Mouse (Mus musculus): ENCODE measurements around the gene Dnah2. TPM values are rescaled to one million over a fixed set of nuclear protein-coding genes. Genes with fewer than 3 reads are reported as not detected.

Dnah2 gene
- total and polyA plus RNA-seq, 3 experiments: 0.04 to 0.07 TPM; not detected in 1

DNA sequence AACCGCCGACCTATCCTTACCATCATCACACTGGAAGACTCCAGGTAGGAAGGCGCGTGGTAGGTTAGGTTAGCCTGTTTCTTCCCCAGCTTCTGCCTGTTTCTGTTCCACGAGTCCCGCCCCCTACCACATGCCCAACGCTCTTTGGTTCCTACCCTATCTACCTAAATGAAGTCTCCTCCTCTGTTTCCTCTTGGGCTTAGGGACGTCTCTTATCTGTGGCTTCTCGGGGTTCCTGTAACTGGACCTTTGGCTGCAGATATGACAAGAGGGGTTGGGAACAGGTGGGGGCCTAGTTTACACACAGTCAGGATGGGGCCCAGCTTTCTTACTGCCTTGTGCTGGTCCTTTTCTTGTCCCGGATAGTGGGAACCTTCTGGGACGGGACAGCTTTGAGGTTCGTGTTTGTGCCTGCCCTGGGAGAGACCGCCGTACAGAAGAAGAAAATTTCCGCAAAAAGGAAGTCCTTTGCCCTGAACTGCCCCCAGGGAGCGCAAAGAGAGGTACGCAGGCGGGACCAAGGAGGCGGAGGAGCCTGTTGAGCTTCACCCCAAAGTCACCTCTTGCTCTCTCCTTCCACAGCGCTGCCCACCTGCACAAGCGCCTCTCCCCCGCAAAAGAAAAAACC lies 40.4 kb upstream of the Dnah2 start:
- peak; percentile 84 for DNase-seq (ENCODE audit: low read depth, low spot score)
- peak overlapping the region; percentile 18; the same call in 1 of the 2 replicates for H3K9ac ChIP-seq (ENCODE audit: control insufficient read depth, low read depth, low read length, poor library complexity, severe bottlenecking)

DNA sequence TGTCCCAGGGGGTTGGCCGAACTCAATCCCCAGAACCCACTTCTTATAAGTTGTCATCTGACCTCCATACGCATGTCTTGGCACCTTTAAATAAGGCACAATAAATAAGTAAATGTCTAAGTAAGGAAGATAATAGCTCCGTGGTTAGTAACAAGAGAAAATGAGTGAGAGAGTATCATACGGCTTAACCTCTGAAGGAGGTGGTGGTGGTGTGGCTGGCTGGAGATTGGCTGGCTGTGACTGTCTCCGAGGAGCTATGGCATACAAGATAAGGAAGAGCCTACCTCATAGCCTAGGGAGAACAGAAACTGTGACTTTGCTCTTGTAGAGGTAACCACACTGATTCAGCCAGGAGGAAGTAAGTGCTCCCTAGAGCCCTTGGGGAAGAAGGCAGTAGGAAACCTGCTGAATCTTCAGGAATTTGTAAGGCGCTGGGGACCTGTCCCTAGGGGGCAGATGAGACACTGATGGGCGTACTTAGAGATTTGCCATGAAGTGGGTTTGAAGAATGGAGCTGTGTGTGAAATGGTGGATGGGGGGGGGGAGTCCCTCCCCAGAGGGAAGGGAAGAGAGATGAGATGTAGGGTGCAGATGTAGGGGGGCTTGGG lies 36.9 kb upstream of the Dnah2 start:
- H3K36me3 ChIP-seq (ENCODE audit: control insufficient read depth in 1 of 2, insufficient read depth in 2 of 2, low read length in 2 of 2): peaks cover 24 to 62% of the 10 kb centered on the region in 2 experiments
- H3K9ac ChIP-seq (ENCODE audit: control insufficient read depth, low read depth, low read length, poor library complexity, severe bottlenecking): peak overlapping the region; percentile 26
- no peaks in the 10 kb centered on the region for H3K9me3 ChIP-seq (replicated peaks; ENCODE audit: insufficient read depth, low read length)
- H3K79me2 ChIP-seq (ENCODE audit: control insufficient read depth, insufficient read depth, low read length, poor library complexity): peaks cover 44% of the 10 kb centered on the region
- peak overlapping the region in 1 of 2 experiments; percentile 11; a peak in 1 of 4 replicates for H3K4me3 ChIP-seq (ENCODE audit: control insufficient read depth in 1 of 2, insufficient read depth in 1 of 2, low read depth in 2 of 2, low read length in 2 of 2)
- H3K27ac ChIP-seq (ENCODE audit: control insufficient read depth, low read depth, low read length): peak overlapping the region; percentile 84
- H3K4me1 ChIP-seq (ENCODE audit: control insufficient read depth in 1 of 2, insufficient read depth in 2 of 2, low read length in 2 of 2): peaks cover 16 to 60% of the 10 kb centered on the region in 2 experiments
- H3K27me3 ChIP-seq (ENCODE audit: control insufficient read depth in 1 of 2, insufficient read depth in 2 of 2, low read length in 2 of 2): no peaks in the 10 kb centered on the region
- DNase-seq (ENCODE audit: low read depth, low spot score): peak; percentile 98
- no peak for TF ChIP-seq JUND (IDR thresholded peaks at IDR 0.05; ENCODE audit: low read depth, low read length)
- no peak for TF ChIP-seq CHD1 (IDR thresholded peaks at IDR 0.05; ENCODE audit: low read depth, low read length)
- no peak for TF ChIP-seq MEF2A (IDR thresholded peaks at IDR 0.05; ENCODE audit: extremely low read depth, insufficient replicate concordance, low read depth, low read length, poor library complexity, severe bottlenecking)
- peak; percentile 65 for TF ChIP-seq HCFC1 (IDR thresholded peaks at IDR 0.05; ENCODE audit: low read depth, low read length)
- TF ChIP-seq KAT2A (conservative IDR thresholded peaks at IDR 0.05; ENCODE audit: low read depth, low read length): no peak
- peak; percentile 55 for TF ChIP-seq POLR2AphosphoS2 (IDR thresholded peaks at IDR 0.05; ENCODE audit: low read length)
- TF ChIP-seq ZKSCAN1 (IDR thresholded peaks at IDR 0.05; ENCODE audit: low read depth, low read length): no peak
- TF ChIP-seq TAL1 (IDR thresholded peaks at IDR 0.05; ENCODE audit: low read length): peak; percentile 87
- no peak for TF ChIP-seq MAX (IDR thresholded peaks at IDR 0.05; ENCODE audit: low read length)
- no peak for TF ChIP-seq BHLHE40 (IDR thresholded peaks at IDR 0.05; ENCODE audit: borderline replicate concordance, low read depth, low read length)
- TF ChIP-seq MYC (IDR thresholded peaks at IDR 0.05; ENCODE audit: low read depth, low read length): peak; percentile 81
- no peak for TF ChIP-seq USF2 (IDR thresholded peaks at IDR 0.05; ENCODE audit: borderline replicate concordance in 1 of 2, insufficient read depth in 1 of 2, low read depth in 1 of 2, low read length in 2 of 2)
- TF ChIP-seq ETS1 (IDR thresholded peaks at IDR 0.05; ENCODE audit: low read depth, low read length): peak; percentile 94
- peak; percentile 82 for TF ChIP-seq TBP (IDR thresholded peaks at IDR 0.05; ENCODE audit: low read depth, low read length)
- peak; percentile 82 for TF ChIP-seq TCF12 (IDR thresholded peaks at IDR 0.05; ENCODE audit: low read depth, low read length)
- peak; percentile 82 for TF ChIP-seq RCOR1 (IDR thresholded peaks at IDR 0.05; ENCODE audit: low read depth, low read length)

More for the DNA sequence above, 40.4 kb upstream of the Dnah2 start:
- H3K9me3 ChIP-seq (replicated peaks; ENCODE audit: insufficient read depth, low read length): no peaks in the 10 kb centered on the region
- H3K27me3 ChIP-seq (ENCODE audit: control insufficient read depth in 1 of 2, insufficient read depth in 2 of 2, low read length in 2 of 2): no peaks in the 10 kb centered on the region
- H3K36me3 ChIP-seq (ENCODE audit: control insufficient read depth in 1 of 2, insufficient read depth in 2 of 2, low read length in 2 of 2): peaks cover 24 to 71% of the 10 kb centered on the region in 2 experiments
- H3K79me2 ChIP-seq (ENCODE audit: control insufficient read depth, insufficient read depth, low read length, poor library complexity): peaks cover 12% of the 10 kb centered on the region
- H3K4me1 ChIP-seq (ENCODE audit: control insufficient read depth in 1 of 2, insufficient read depth in 2 of 2, low read length in 2 of 2): peaks cover 29 to 60% of the 10 kb centered on the region in 2 experiments
- H3K4me3 ChIP-seq (ENCODE audit: control insufficient read depth in 1 of 2, insufficient read depth in 1 of 2, low read depth in 2 of 2, low read length in 2 of 2): no peak overlapping the region; a peak in 1 of 4 replicates
- TF ChIP-seq EP300 (IDR thresholded peaks at IDR 0.05; ENCODE audit: low read depth in 1 of 2, low read length in 2 of 2) (peak; percentile 79 to 93), POLR2A (IDR thresholded peaks at IDR 0.05; ENCODE audit: control insufficient read depth in 1 of 2, insufficient read depth in 1 of 2, low read depth in 1 of 2, low read length in 2 of 2, poor library complexity in 1 of 2) (peak in 1 of 2 experiments; percentile 47; a peak in 1 of 4 replicates), TAL1 (IDR thresholded peaks at IDR 0.05; ENCODE audit: low read length) (peak; percentile 46; the same call in 1 of the 2 replicates), MAFK (IDR thresholded peaks at IDR 0.05; ENCODE audit: borderline replicate concordance, low read depth, low read length) (peak; percentile 42; the same call in 1 of the 2 replicates), MAX (IDR thresholded peaks at IDR 0.05; ENCODE audit: low read length) (peak; percentile 24; the same call in 1 of the 2 replicates), RCOR1 (IDR thresholded peaks at IDR 0.05; ENCODE audit: low read depth, low read length) (peak; percentile 72), POLR2AphosphoS2 (IDR thresholded peaks at IDR 0.05; ENCODE audit: low read length) (peak; percentile 69), ZKSCAN1 (IDR thresholded peaks at IDR 0.05; ENCODE audit: low read depth, low read length) (no peak), MXI1 (IDR thresholded peaks at IDR 0.05; ENCODE audit: low read depth, low read length) (peak; percentile 65; the same call in 1 of the 2 replicates), GABPA (IDR thresholded peaks at IDR 0.05; ENCODE audit: low read depth, low read length) (no peak), ZC3H11A (IDR thresholded peaks at IDR 0.05; ENCODE audit: low read depth, low read length) (no peak), SIN3A (IDR thresholded peaks at IDR 0.05; ENCODE audit: low read length) (peak; percentile 89), ELF1 (IDR thresholded peaks at IDR 0.05; ENCODE audit: low read depth, low read length) (peak; percentile 62), ETS1 (IDR thresholded peaks at IDR 0.05; ENCODE audit: low read depth, low read length) (peak; percentile 87), CHD1 (IDR thresholded peaks at IDR 0.05; ENCODE audit: low read depth, low read length) (0 out of 2 replicates have a peak, but pooled peaks have one; percentile 55), TCF12 (IDR thresholded peaks at IDR 0.05; ENCODE audit: low read depth, low read length) (peak; percentile 88), MAZ (IDR thresholded peaks at IDR 0.05; ENCODE audit: low read depth, low read length) (peak; percentile 93), SMC3 (IDR thresholded peaks at IDR 0.05; ENCODE audit: low read depth, low read length) (no peak), USF1 (IDR thresholded peaks at IDR 0.05; ENCODE audit: low read depth, low read length) (0 out of 2 replicates have a peak, but pooled peaks have one; percentile 30), HCFC1 (IDR thresholded peaks at IDR 0.05; ENCODE audit: low read depth, low read length) (peak; percentile 56; the same call in 1 of the 2 replicates), MEF2A (IDR thresholded peaks at IDR 0.05; ENCODE audit: extremely low read depth, insufficient replicate concordance, low read depth, low read length, poor library complexity, severe bottlenecking) (no peak), CHD2 (IDR thresholded peaks at IDR 0.05; ENCODE audit: low read length) (peak; percentile 38; the same call in 1 of the 2 replicates), GATA1 (IDR thresholded peaks at IDR 0.05; ENCODE audit: low read depth, low read length) (peak; percentile 86), TBP (IDR thresholded peaks at IDR 0.05; ENCODE audit: low read depth, low read length) (peak; percentile 32; the same call in 1 of the 2 replicates), KAT2A (conservative IDR thresholded peaks at IDR 0.05; ENCODE audit: low read depth, low read length) (peak; percentile 45), UBTF (IDR thresholded peaks at IDR 0.05; ENCODE audit: borderline replicate concordance, insufficient read depth, low read depth, low read length) (no peak), MYC (IDR thresholded peaks at IDR 0.05; ENCODE audit: low read depth, low read length) (peak; percentile 67; the same call in 1 of the 2 replicates), NRF1 (IDR thresholded peaks at IDR 0.05; ENCODE audit: insufficient read depth, low read depth, low read length, poor library complexity, severe bottlenecking) (no peak), ZNF384 (IDR thresholded peaks at IDR 0.05; ENCODE audit: low read depth, low read length) (no peak), MYB (IDR thresholded peaks at IDR 0.05; ENCODE audit: low read depth, low read length) (peak; percentile 76), BHLHE40 (IDR thresholded peaks at IDR 0.05; ENCODE audit: borderline replicate concordance, low read depth, low read length) (peak; percentile 41; the same call in 1 of the 2 replicates)
- H3K27ac ChIP-seq (ENCODE audit: control insufficient read depth, low read depth, low read length): peak overlapping the region; percentile 68

Measured in MEL (cell line).